In the genomic region with DNA sequence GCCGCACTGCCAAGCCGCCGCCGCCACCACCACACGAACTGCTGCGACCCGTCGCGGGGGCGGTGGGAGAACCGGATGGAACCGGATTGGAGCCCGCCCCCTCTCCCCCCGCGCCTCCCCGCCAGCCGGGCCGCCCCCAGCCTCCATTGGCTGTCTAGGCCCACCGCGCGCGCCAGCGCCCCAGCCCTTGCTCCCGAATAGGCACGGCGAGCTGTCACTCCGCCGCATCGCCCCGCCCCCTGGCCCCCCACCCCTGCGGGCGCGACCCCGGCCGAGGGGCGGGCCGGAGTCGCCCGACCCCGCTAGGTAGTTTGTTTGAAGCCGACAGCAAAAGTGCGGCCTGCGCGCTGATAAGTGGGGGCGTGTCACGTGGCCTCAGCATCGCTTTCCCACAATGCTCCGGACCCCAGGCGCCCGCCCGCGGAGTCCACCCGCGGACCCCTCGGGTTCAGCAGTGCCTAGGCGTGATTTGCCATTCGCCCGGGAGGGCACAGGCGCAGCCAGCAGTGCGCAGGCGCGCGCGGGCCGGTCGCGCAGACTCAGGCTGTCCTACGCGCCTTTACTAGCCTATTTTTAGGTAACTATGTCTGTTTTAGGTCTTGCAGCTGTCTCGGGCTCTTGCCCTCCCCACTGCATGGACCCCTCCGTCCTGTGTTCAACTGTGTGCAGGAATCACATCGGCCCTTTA, we compare ENCODE assay signal across 7 mouse cellular contexts. TPM values are rescaled to one million over a fixed set of nuclear protein-coding genes. Genes with fewer than 3 reads are reported as not detected.
A peak's percentile ranks its signal among the peaks of the same experiment; 100 is the strongest.
DNase-seq lines count a peak whose midpoint lies in the region; ATAC-seq and TF ChIP-seq lines count a peak whose summit lies in the region.

Hmgn1 (minus strand) TSS at position 73 of the 688 bp plus-strand sequence.

- DNase-seq in adrenal gland, adult 8-10 months: peak; percentile 97
- peak; percentile 99 for DNase-seq in embryo, embryonic 9.5 days (ENCODE audit: extremely low spot score)
- no peak for DNase-seq in gonadal fat pad, adult 2 months (ENCODE audit: low read depth)
- peak; percentile 100 for DNase-seq in left cerebral cortex, postnatal 4 days

- ATAC-seq in intestine, postnatal 0 days: peak; percentile 93
- ATAC-seq in midbrain, embryonic 12.5 days (ENCODE audit: low FRiP score, low read depth): peak; percentile 98

- no peaks in the 10 kb centered on the region for H3K9me3 ChIP-seq in intestine, postnatal 0 days (ENCODE audit: control insufficient read depth)
- no peaks in the 10 kb centered on the region for H3K9me3 ChIP-seq in midbrain, embryonic 12.5 days

- H3K27me3 ChIP-seq in intestine, postnatal 0 days (replicated peaks; ENCODE audit: control insufficient read depth, insufficient read depth, low read length): no peaks in the 10 kb centered on the region
- H3K27me3 ChIP-seq in midbrain, embryonic 12.5 days: peaks cover 26% of the 10 kb centered on the region
- no peaks in the 10 kb centered on the region for H3K27me3 ChIP-seq in small intestine, adult 2 months (ENCODE audit: control insufficient read depth, insufficient read depth, low read length)

- intact Hi-C loops in left cerebral cortex, postnatal 4 days (cut with DNase I): no loop called here

- peaks cover 19% of the 10 kb centered on the region for H3K36me3 ChIP-seq in intestine, postnatal 0 days (ENCODE audit: control insufficient read depth, insufficient read depth)
- H3K36me3 ChIP-seq in midbrain, embryonic 12.5 days: peaks cover 36% of the 10 kb centered on the region
- H3K36me3 ChIP-seq in small intestine, adult 2 months (ENCODE audit: control insufficient read depth, insufficient read depth, low read length): peaks cover 10% of the 10 kb centered on the region; the same call in 1 of the 2 replicates

- no peak for TF ChIP-seq CTCF in intestine, postnatal 0 days (IDR thresholded peaks at IDR 0.05; ENCODE audit: low read depth)
- no peak for TF ChIP-seq CTCF in small intestine, adult 2 months (IDR thresholded peaks at IDR 0.05; ENCODE audit: extremely low read depth, insufficient read length, insufficient replicate concordance, low read depth, low read length)

- peak within 1 kb of the TSS; percentile 85 for H3K9ac ChIP-seq in intestine, postnatal 0 days (ENCODE audit: low read depth, low read length)
- peak within 1 kb of the TSS; percentile 97 for H3K9ac ChIP-seq in midbrain, embryonic 12.5 days (replicated peaks)

- WGBS in intestine, postnatal 0 days: under 1% methylated on average over 58 of the region's 72 CpGs
- WGBS in midbrain, embryonic 12.5 days: under 1% methylated on average over 53 of the region's 72 CpGs
- WGBS in small intestine, adult 2 months: under 1% methylated on average over 70 of the region's 72 CpGs

- H3K27ac ChIP-seq in intestine, postnatal 0 days (ENCODE audit: low read depth, low read length): peak within 1 kb of the TSS; percentile 89
- peak within 1 kb of the TSS; percentile 99 for H3K27ac ChIP-seq in midbrain, embryonic 12.5 days (replicated peaks)
- peak within 1 kb of the TSS; percentile 68; the same call in 1 of the 2 replicates for H3K27ac ChIP-seq in small intestine, adult 2 months (ENCODE audit: insufficient read depth, low read depth, low read length)

- peak; percentile 47; the same call in 1 of the 2 replicates for TF ChIP-seq POLR2A in small intestine, adult 2 months (IDR thresholded peaks at IDR 0.05; ENCODE audit: low read depth, low read length)

- peak within 1 kb of the TSS; percentile 83 for H3K4me3 ChIP-seq in intestine, postnatal 0 days (ENCODE audit: low read depth, low read length)
- H3K4me3 ChIP-seq in midbrain, embryonic 12.5 days: peak within 1 kb of the TSS; percentile 95
- H3K4me3 ChIP-seq in small intestine, adult 2 months (ENCODE audit: low read depth, low read length): peak within 1 kb of the TSS; percentile 79

- no peaks in the 10 kb centered on the region for H3K4me1 ChIP-seq in intestine, postnatal 0 days (replicated peaks; ENCODE audit: control insufficient read depth, insufficient read depth, low read length)
- peaks cover 29% of the 10 kb centered on the region for H3K4me1 ChIP-seq in midbrain, embryonic 12.5 days
- H3K4me1 ChIP-seq in small intestine, adult 2 months (ENCODE audit: control insufficient read depth, insufficient read depth, insufficient read length, low read length): no peaks in the 10 kb centered on the region

- peak within 1 kb of the TSS; percentile 88 for H3K4me2 ChIP-seq in intestine, postnatal 0 days (replicated peaks; ENCODE audit: low read depth)
- H3K4me2 ChIP-seq in midbrain, embryonic 12.5 days (replicated peaks): peak within 1 kb of the TSS; percentile 89

RNA-seq across cellular contexts. Expression of gene Hmgn1, which starts in this region (rescaled TPM):
- 100 to 1,000 TPM; 154 to 239 (median 191) TPM for total RNA-seq in adrenal gland, adult 8-10 months (2022)
- 37.7 and 56.6 TPM in 2 replicates for polyA plus RNA-seq in gonadal fat pad, adult 2 months (2012; rRNA removed)
- polyA plus RNA-seq in intestine, postnatal 0 days (2015; fragmentation: Nextera tagmentation; extraction: Ambion mirVana): 200 and 202 TPM in 2 replicates
- total RNA-seq in left cerebral cortex, postnatal 4 days (2021): 100 to 1,000 TPM; 102 to 103 TPM
- 718 and 726 TPM in 2 replicates for polyA plus RNA-seq in midbrain, embryonic 12.5 days (2016; fragmentation: Nextera tagmentation; extraction: Ambion mirVana)
- polyA plus RNA-seq in small intestine, adult 2 months (2012; rRNA removed): 1.7 and 4.4 TPM in 2 replicates
